Mouse (Mus musculus): ENCODE measurements around the gene Emg1. TPM values are rescaled to one million over a fixed set of nuclear protein-coding genes. Genes with fewer than 3 reads are reported as not detected.
"Not testable (repeated sequence)": the region's sequence is repeated elsewhere in the genome, so short reads cannot be mapped to it uniquely, and the experiment has no call there.

Emg1 gene
- polyA plus RNA-seq, 1 experiment from 2014 or later = 96.6 TPM

- peak; percentile 28; the same call in 1 of the 2 replicates for TF ChIP-seq CTCF (IDR thresholded peaks at IDR 0.05; ENCODE audit: low read depth)
These were observed 18.6 kb downstream of the Emg1 start for GRCm38 (mm10) chr6:124693243-124693981.

DNA sequence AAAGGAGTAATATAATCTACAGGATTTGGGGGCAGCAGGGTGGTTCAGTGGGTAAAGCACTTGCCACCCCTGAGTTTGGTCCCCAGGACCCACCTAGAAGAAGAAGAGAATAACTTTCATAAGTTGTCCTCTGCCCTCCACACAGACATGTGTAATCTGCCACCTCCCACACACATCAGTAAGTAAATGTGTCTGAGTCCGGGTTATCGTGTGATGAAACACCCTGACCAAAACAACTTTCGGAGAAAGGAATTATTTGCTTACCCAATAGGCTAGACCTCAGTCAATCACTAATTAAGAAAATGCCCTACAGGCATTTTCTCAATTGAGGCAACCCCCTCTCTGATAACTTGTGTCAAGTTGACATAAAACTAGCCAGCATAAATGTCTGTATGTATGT lies 21.5 kb downstream of the Emg1 start:
- H3K4me3 ChIP-seq (ENCODE audit: low read depth, low read length) = no peak overlapping the region
- H3K9me3 ChIP-seq (ENCODE audit: control insufficient read depth) = no peaks in the 10 kb centered on the region
- no peaks in the 10 kb centered on the region for H3K27me3 ChIP-seq (replicated peaks; ENCODE audit: control insufficient read depth, insufficient read depth, low read length)
- no peak for ATAC-seq
- H3K4me1 ChIP-seq (replicated peaks; ENCODE audit: control insufficient read depth, insufficient read depth, low read length) = no peaks in the 10 kb centered on the region
- no peak for TF ChIP-seq CTCF (IDR thresholded peaks at IDR 0.05; ENCODE audit: low read depth)
- H3K36me3 ChIP-seq (ENCODE audit: control insufficient read depth, insufficient read depth) = no peaks in the 10 kb centered on the region; the same call in 1 of the 2 replicates
- WGBS = 86% methylated on average over 3 of the region's 3 CpGs
- peak overlapping the region; percentile 29 for H3K27ac ChIP-seq (ENCODE audit: low read depth, low read length)
- no peak overlapping the region for H3K9ac ChIP-seq (ENCODE audit: low read depth, low read length)
- H3K4me2 ChIP-seq (replicated peaks; ENCODE audit: low read depth) = no peak overlapping the region

More at GRCm38 (mm10) chr6:124693243-124693981, 18.6 kb downstream of the Emg1 start:
- peak overlapping the region; percentile 77 for H3K27ac ChIP-seq (ENCODE audit: low read depth, low read length)
- H3K36me3 ChIP-seq (ENCODE audit: control insufficient read depth, insufficient read depth) = peaks cover 5% of the 10 kb centered on the region
- WGBS = 34% methylated on average over 15 of the region's 15 CpGs
- H3K9ac ChIP-seq (ENCODE audit: low read depth, low read length) = no peak overlapping the region
- H3K9me3 ChIP-seq (ENCODE audit: control insufficient read depth) = no peaks in the 10 kb centered on the region
- H3K27me3 ChIP-seq (replicated peaks; ENCODE audit: control insufficient read depth, insufficient read depth, low read length) = no peaks in the 10 kb centered on the region
- no peak overlapping the region; the same call in 1 of the 2 replicates for H3K4me2 ChIP-seq (replicated peaks; ENCODE audit: low read depth)
- no peaks in the 10 kb centered on the region for H3K4me1 ChIP-seq (replicated peaks; ENCODE audit: control insufficient read depth, insufficient read depth, low read length)
- peak; percentile 53 for ATAC-seq
- H3K4me3 ChIP-seq (ENCODE audit: low read depth, low read length) = no peak overlapping the region

DNA sequence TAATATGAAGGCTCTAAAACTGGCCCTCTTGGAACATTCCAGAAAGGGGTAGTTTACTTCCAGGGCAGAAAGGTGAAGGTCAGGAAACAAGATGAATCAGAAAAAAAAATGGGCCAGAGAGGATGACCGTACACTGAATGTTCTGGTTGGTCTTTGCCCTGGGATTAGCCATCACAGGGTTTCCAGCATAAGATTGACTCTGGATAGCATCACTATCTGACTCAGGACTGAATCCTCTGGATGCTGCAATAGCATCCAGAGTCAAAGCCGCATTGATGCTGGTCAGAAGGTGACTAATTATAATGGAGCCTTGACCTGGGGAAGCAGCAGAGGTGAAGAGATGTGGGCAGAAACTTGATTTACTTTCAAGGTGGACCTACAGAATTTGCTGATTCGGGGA lies 23.0 kb downstream of the Emg1 start:
- H3K36me3 ChIP-seq (ENCODE audit: control insufficient read depth, insufficient read depth) = no peaks in the 10 kb centered on the region; the same call in 1 of the 2 replicates
- ATAC-seq = 0 out of 2 replicates have a peak, but pooled peaks have one; percentile 12
- no peak for TF ChIP-seq CTCF (IDR thresholded peaks at IDR 0.05; ENCODE audit: low read depth)
- WGBS = 77% methylated on average over 3 of the region's 3 CpGs
- H3K4me2 ChIP-seq (replicated peaks; ENCODE audit: low read depth) = no peak overlapping the region
- no peaks in the 10 kb centered on the region for H3K4me1 ChIP-seq (replicated peaks; ENCODE audit: control insufficient read depth, insufficient read depth, low read length)
- H3K27me3 ChIP-seq (replicated peaks; ENCODE audit: control insufficient read depth, insufficient read depth, low read length) = no peaks in the 10 kb centered on the region
- no peak overlapping the region for H3K9ac ChIP-seq (ENCODE audit: low read depth, low read length)
- H3K9me3 ChIP-seq (ENCODE audit: control insufficient read depth) = no peaks in the 10 kb centered on the region
- peak overlapping the region; percentile 29 for H3K27ac ChIP-seq (ENCODE audit: low read depth, low read length)
- H3K4me3 ChIP-seq (ENCODE audit: low read depth, low read length) = no peak overlapping the region

- Histone ChIP-seq H3K4me1 (replicated peaks; ENCODE audit: control insufficient read depth, insufficient read depth, low read length) (no peaks in the 10 kb centered on the region), H3K27me3 (replicated peaks; ENCODE audit: control insufficient read depth, insufficient read depth, low read length) (no peaks in the 10 kb centered on the region), H3K4me3 (ENCODE audit: low read depth, low read length) (no peak overlapping the region), H3K9me3 (ENCODE audit: control insufficient read depth) (no peaks in the 10 kb centered on the region), H3K27ac (ENCODE audit: low read depth, low read length) (peak overlapping the region; percentile 35), H3K36me3 (ENCODE audit: control insufficient read depth, insufficient read depth) (no peaks in the 10 kb centered on the region; the same call in 1 of the 2 replicates), H3K9ac (ENCODE audit: low read depth, low read length) (no peak overlapping the region), H3K4me2 (replicated peaks; ENCODE audit: low read depth) (no peak overlapping the region)
- peak; percentile 21; the same call in 1 of the 2 replicates for ATAC-seq
- TF ChIP-seq CTCF (IDR thresholded peaks at IDR 0.05; ENCODE audit: low read depth) = no peak
- 68% methylated on average over 8 of the region's 8 CpGs for WGBS
These were observed 23.7 kb downstream of the Emg1 start for GRCm38 (mm10) chr6:124688151-124688758.

DNA sequence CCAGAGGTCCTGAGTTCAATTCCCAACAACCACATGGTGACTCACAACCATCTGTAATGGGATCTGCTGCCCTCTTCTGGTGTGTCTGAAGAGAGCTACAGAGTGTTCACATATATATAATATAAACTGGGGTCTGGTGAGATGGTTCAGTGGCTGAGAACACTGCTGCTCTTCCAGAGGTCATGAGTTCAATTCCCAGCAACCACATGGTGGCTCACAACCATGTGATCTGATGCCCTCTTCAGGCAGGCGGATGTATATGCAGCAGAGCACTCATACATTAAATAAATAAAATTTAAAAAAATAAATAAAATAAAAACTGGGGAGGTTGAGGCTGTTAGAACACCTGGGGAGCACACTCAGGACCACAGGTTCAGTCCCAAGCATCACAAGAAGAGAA lies 25.3 kb downstream of the Emg1 start:
- peak overlapping the region; percentile 60 for H3K27ac ChIP-seq (ENCODE audit: low read depth, low read length)
- H3K4me2 ChIP-seq (replicated peaks; ENCODE audit: low read depth); H3K4me3 ChIP-seq (ENCODE audit: low read depth, low read length); ATAC-seq; H3K4me1 ChIP-seq (replicated peaks; ENCODE audit: control insufficient read depth, insufficient read depth, low read length); H3K36me3 ChIP-seq (ENCODE audit: control insufficient read depth, insufficient read depth); H3K9me3 ChIP-seq (ENCODE audit: control insufficient read depth); H3K27me3 ChIP-seq (replicated peaks; ENCODE audit: control insufficient read depth, insufficient read depth, low read length); H3K9ac ChIP-seq (ENCODE audit: low read depth, low read length): not testable (repeated sequence)
- WGBS = 76% methylated on average over 1 of the region's 1 CpGs
- peak; percentile 49 for TF ChIP-seq CTCF (IDR thresholded peaks at IDR 0.05; ENCODE audit: low read depth)

DNA sequence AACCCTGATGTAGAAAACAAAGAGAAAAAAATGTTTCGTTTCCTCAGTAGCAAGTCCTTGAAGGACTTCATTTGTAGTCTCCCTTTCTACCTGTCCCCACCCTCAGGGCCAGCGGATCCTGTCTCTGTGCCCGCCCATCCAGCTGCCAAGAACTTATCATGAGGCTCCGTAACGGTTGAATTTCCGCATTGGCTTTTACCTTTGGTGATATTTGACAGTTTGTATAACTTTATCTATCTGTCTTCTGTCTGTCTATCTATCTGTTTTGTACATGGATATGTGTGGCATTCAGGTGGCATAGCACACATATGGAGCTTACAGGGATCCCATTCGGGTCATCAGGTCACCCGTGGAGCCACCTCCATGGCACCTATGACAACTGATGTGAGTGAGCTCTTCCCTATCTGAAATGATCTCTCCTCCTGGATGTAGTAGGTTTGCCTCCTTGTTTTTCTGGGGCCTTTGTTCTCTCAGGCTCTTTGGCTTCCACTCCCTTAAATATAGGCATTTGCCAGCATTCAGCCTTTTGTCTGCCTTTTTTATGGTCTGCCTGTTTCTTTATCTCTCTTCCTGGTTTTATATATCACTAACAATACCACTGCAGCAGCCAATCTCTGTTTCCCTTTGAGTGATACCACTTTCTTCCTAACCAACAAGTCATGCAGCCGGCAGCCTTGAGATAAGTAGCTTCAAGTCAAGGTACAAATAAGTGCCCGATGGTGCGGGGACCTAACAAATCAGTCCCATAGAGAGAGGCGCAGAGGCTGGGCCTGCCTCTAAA lies 26.2 kb downstream of the Emg1 start:
- Histone ChIP-seq H3K27ac (ENCODE audit: low read depth, low read length) (peak overlapping the region; percentile 60), H3K4me2 (replicated peaks; ENCODE audit: low read depth) (no peak overlapping the region), H3K36me3 (ENCODE audit: control insufficient read depth, insufficient read depth) (no peaks in the 10 kb centered on the region; the same call in 1 of the 2 replicates), H3K4me3 (ENCODE audit: low read depth, low read length) (no peak overlapping the region), H3K27me3 (replicated peaks; ENCODE audit: control insufficient read depth, insufficient read depth, low read length) (no peaks in the 10 kb centered on the region), H3K4me1 (replicated peaks; ENCODE audit: control insufficient read depth, insufficient read depth, low read length) (no peaks in the 10 kb centered on the region), H3K9me3 (ENCODE audit: control insufficient read depth) (no peaks in the 10 kb centered on the region), H3K9ac (ENCODE audit: low read depth, low read length) (no peak overlapping the region)
- TF ChIP-seq CTCF (IDR thresholded peaks at IDR 0.05; ENCODE audit: low read depth) = no peak
- 53% methylated on average over 12 of the region's 12 CpGs for WGBS
- peak; percentile 72 for ATAC-seq

Measured in intestine, postnatal 0 days (tissue).